Mouse (Mus musculus): Measurements from ENCODE around the gene Fam169b.

The Fam169b gene

GRCm38 (mm10) chr7:68318979-68319378 lies 45.3 kb downstream of the Fam169b start:
- no peak for DNase-seq (ENCODE audit: low spot score)

DNA sequence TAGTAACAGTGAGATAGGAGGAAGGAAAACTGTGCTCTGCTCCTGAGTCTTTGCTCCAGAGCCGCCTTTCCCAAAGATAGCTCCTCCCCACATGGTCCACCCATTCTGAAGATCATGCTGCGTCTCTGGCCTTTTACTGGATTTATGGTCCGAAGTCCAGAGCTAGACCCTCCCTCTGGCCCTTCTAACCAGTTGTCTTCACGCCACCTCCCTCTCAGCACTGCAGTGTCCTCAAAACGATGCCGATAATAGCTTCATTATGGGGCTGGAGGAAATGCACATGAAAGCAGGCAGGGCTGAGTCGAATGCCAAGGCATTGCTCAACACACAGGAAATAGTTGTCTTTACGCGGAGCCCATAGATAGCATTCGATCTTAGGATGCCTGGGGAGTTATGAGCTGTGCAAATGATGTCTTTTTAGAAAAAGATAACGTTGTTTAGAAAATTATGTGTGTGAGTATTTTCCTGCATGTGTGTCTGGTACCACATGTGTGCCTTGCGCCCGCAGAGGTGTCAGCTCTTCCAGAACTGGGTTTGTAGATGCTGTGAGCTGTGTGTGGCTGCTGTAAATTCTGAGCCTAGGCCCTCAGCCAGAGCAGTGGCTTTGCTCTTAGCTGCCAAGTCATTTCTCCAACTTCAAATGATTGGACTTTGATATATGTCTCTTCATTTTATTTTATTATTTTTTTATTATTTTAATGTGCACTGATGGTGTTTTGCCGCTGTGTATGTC lies 46.6 kb downstream of the Fam169b start:
- DNase-seq (ENCODE audit: low spot score): peak; percentile 26

- DNase-seq (ENCODE audit: low spot score): no peak
Measured at GRCm38 (mm10) chr7:68323051-68323450, 49.4 kb downstream of the Fam169b start.

DNA sequence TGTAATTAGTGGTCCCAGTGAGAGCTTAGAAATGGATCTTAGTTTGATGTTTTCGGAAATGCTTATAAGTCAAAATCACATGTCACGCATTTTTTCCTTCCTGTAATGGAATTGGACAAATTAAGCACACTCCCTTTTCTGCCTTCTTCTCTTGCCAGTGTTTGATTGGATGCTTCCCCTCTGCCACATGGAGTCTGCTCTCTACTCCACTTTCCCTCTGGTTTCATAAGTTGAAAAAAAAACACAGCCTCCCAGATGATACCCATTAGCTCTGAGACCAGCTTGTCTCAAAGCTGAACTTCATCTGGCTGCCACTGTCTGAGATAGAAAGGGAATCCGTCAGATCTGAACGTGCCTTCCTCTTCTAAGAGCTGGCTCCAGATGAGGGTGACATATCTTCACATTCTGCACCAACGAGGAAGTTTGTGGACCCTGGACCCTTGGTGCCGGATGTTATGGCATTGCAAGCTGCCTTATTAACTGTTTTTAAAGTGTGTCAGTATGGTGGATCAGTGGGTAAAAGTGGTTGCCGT lies 52.6 kb downstream of the Fam169b start:
- DNase-seq (ENCODE audit: low spot score): no peak

DNA sequence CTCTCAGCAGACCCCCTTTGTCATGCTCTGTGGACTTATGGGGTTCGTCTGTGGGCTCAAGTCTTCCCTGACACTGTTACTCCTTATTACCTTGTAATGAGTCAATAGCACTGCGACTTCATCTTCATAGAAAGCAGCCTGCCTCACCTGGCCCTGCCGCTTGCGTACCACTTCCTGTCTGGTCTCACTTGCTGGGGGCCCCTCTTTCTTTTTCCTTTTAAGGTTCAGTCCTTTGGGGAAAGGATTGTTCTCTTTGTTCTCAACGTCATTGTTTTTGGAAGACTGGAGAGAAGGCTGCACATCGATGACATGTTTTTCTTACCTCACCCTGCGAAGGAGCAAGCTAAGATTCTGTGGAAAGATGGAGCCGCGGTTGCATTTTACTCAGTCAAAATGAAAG lies 55.4 kb downstream of the Fam169b start:
- DNase-seq (ENCODE audit: low spot score): no peak

- no peak for DNase-seq (ENCODE audit: low spot score)
Measured at GRCm38 (mm10) chr7:68332799-68333198, 59.2 kb downstream of the Fam169b start.

DNA sequence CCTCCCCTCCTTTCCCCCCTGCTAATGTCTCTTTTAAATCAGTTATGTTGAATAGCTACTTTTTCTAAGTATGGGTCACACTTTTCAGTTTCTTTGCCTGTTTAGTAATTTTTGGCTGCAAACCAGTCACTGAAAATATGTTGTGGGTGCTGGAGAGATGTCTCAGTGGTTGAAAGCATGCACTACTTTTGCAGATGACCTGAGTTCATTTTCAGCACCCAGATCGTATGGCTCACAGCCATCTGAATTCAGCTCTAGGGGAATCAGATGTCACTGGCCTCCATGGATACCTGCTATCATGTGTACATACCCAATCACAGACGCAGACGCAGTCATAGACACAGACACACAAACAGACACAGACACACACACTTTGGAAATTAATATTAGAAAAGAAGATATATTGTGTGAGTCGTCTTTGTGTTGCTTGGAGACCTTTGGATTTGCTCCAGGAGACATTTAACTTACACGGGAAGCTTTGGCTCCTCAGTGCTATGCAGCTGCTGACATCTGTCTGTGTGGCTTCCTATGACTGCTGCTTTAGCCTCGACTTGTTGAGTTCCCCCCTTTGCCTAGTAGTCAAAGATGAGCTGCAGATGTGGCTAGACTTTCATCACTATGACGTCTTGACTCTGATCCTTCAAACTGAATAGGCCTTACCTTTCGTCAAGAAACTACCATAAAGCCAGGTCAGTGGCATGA lies 63.6 kb downstream of the Fam169b start:
- no peak for DNase-seq (ENCODE audit: low spot score)

GRCm38 (mm10) chr7:68338680-68339079 lies 65.0 kb downstream of the Fam169b start:
- no peak for DNase-seq (ENCODE audit: low spot score)

DNA sequence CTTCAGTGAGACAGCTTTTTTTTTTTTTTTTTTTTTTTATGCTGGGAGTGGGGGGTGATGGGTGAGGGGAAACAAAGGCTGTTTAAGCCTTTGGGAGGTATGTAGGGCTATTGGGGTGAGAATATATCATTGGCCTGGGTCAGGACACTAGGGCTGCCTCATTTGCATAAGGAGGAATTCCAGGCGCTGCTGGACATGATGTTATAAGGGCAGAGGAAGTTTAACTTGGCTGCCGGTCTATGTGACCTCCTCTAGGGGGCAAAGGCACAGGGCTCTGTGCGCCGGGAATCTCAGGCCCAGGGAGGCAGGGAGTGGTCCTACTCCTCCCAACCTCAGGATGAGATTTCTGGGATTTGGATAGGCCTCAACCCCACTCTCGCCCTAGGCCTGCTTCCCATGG lies 70.9 kb downstream of the Fam169b start:
- DNase-seq (ENCODE audit: low spot score): no peak

- no peak for DNase-seq (ENCODE audit: low spot score)
Measured at GRCm38 (mm10) chr7:68345963-68346362, 72.3 kb downstream of the Fam169b start.

DNA sequence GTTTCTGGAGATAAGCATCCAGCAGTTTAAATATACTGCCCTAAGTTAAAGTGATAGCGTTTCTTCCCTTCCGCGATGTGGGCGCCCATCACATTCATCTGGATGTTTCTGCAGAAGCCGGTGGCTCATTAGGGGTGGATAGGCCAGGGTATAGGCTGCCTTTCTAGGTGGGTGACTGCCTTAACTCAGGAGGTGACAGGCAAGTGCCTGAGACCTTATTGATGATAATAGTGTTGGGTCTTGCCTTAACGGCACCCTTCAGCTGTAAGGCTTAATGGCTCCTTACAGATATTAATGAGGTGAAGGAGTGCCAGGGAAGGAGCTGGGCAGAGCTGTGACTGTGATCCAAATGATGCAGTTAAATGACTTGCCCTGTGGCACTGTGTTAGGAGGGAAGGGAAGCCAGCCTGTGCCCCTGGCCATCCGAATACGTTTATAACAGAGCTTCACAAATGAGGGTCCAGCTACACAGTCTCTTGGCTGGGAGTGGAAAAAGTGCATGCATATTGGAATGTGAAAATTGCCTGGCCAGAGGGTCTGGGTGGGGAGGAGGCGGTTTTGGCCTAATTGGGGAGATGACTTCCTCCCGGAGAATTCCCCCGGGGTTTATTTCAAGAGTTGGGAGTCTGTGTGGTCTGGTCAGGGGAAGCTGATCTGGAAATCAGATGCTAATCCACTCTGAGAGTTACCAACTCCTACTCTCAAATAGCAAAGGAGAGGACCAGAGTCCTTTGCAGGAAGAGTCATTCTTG lies 81.9 kb downstream of the Fam169b start:
- no peak for DNase-seq (ENCODE audit: low spot score)

DNA sequence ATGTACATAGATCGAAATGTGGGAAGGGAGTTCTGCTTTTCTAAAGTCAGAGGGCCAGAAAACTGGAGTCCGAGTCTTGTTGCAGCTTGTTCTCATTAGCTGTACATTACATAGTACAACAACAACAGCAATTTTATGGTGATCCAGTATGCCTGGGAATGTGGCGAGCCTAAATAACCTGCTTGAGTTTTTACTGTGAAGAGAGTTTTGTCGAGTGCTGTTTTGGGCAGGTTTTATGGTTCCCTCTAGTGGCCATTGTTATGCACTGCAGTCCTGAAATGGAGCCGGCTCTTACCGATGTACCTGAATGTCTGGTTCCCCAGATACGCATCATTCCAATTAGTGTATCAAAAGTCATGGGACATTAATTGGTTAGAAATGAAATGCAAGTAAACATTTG lies 83.8 kb downstream of the Fam169b start:
- peak; percentile 38 for DNase-seq (ENCODE audit: low spot score)

GRCm38 (mm10) chr7:68362609-68363008 lies 89.0 kb downstream of the Fam169b start:
- no peak for DNase-seq (ENCODE audit: low spot score)

- no peak for DNase-seq (ENCODE audit: low spot score)
Measured at GRCm38 (mm10) chr7:68365711-68366110, 92.1 kb downstream of the Fam169b start.

GRCm38 (mm10) chr7:68368948-68369347 lies 95.3 kb downstream of the Fam169b start:
- DNase-seq (ENCODE audit: low spot score): no peak

GRCm38 (mm10) chr7:68369694-68370093 lies 96.1 kb downstream of the Fam169b start:
- DNase-seq (ENCODE audit: low spot score): peak; percentile 62

- DNase-seq (ENCODE audit: low spot score): peak; percentile 58
Measured at GRCm38 (mm10) chr7:68374109-68374857, 100.6 kb downstream of the Fam169b start.

- no peak for DNase-seq (ENCODE audit: low spot score)
Measured at GRCm38 (mm10) chr7:68382187-68382586, 108.5 kb downstream of the Fam169b start.

DNA sequence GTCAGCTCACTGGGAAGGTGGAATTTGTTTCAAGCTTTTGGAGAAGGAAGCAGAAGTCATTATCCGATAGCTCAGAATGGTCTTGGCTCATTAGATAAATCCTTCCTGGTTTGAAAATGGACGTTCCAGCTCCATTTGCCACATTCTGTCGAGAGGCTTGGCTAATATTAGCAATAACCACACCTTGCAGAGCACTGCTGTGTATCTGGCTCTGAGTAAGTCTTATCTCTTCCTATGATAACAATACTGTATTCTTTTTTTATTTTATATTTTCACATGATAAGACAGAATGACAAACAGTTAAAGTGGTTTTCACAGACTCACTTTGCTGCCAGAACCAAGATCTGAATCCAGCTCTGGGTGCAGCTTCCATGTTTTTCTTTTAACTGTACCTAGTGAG lies 113.1 kb downstream of the Fam169b start:
- no peak for DNase-seq (ENCODE audit: low spot score)

DNA sequence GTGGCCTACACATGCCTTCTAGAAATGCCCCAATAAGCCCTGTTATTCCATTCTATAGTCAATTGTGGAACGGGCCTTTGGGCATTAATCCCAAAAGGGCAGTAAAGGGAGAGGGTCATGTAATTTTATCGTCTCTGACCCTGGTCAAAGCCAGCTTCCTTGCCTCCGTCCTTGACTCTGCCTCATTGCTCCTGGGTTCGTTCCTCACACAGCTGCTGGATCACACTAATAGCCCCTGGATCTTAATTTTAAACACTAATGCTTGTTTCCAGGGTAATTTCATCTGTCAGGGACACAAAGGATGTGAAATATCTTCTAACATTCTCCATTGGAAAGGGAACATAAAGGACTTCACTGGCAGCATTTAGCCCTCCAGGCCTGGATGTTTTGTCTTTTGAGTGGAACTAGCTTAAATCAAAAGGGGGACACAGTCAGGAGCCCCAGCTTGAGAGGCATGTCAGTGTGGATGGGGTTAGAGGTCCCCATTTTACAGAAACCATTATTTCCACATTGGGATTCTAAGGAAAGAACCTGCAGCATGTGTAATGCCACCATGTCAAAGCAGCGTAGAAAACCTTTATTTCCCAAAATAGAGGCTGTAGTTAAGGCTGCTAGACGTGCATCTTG lies 122.2 kb downstream of the Fam169b start:
- DNase-seq (ENCODE audit: low spot score): no peak

- DNase-seq (ENCODE audit: low spot score): no peak
Measured at GRCm38 (mm10) chr7:68400516-68400915, 126.9 kb downstream of the Fam169b start.

Measured in yolk sac, embryonic 10.5 days (tissue).